Mouse (Mus musculus) kidney, embryonic 15.5 days (tissue): ENCODE results near the gene Olfr1293-ps. TPM values are rescaled to one million over a fixed set of nuclear protein-coding genes. Genes with fewer than 3 reads are reported as not detected.

Experiments used
- ATAC-seq: fragments of 200-750 bp; cut with Nextera tagmentation; replicated peaks from 2 replicates; pipeline ENCODE4 v1.8.0; 2017; ENCODE audit warnings: moderate TSS enrichment; ENCODE audit not compliant: low FRiP score
- H3K27ac ChIP-seq: fragments of 300-500 bp; sonication (generic); 2 replicates; pipeline ENCODE4 v1.5.1; 2015; ENCODE audit warnings: mild to moderate bottlenecking, inconsistent platforms
- H3K27me3 ChIP-seq: fragments of 300-500 bp; sonication (generic); 2 replicates; pipeline ENCODE4 v1.6.1; 2015; ENCODE audit warnings: inconsistent platforms
- H3K36me3 ChIP-seq: fragments of 300-500 bp; sonication (generic); 2 replicates; pipeline ENCODE4 v1.6.1; 2015; ENCODE audit warnings: inconsistent platforms
- H3K4me1 ChIP-seq: fragments of 300-500 bp; sonication (generic); 2 replicates; pipeline ENCODE4 v1.6.1; 2015; ENCODE audit warnings: inconsistent platforms
- H3K4me2 ChIP-seq: fragments of 300-500 bp; sonication (generic); 2 replicates; pipeline ENCODE4 v1.6.1; 2015; ENCODE audit warnings: moderate library complexity, mild to moderate bottlenecking, inconsistent platforms
- H3K4me3 ChIP-seq: fragments of 300-500 bp; sonication (generic); replicated peaks from 2 replicates; pipeline ENCODE4 v1.5.1; 2015; ENCODE audit warnings: mild to moderate bottlenecking, inconsistent platforms
- H3K9ac ChIP-seq: fragments of 300-500 bp; sonication (generic); 2 replicates; pipeline ENCODE4 v1.6.1; 2015; ENCODE audit warnings: mild to moderate bottlenecking, inconsistent platforms
- H3K9me3 ChIP-seq: fragments of 300-500 bp; sonication (generic); replicated peaks from 2 replicates; pipeline ENCODE4 v1.6.1; 2016; ENCODE audit warnings: inconsistent platforms
- WGBS: fragments of 180-500 bp; shearing (Covaris S2); methylation state at CpG from one replicate; pipeline ENCODE4 v1.1.7; 2015; ENCODE audit warnings: mixed read lengths; 5-methylcytosine and 5-hydroxymethylcytosine counted together
- polyA plus RNA-seq: library from polyadenylated mRNA; unstranded; fragments of >200 nt; fragmentation: Nextera tagmentation; extraction: Ambion mirVana; gene quantifications from 2 replicates; pipeline ENCODE4 v1.2.1, GENCODE M21; 2015

Gene Olfr1293-ps
- polyA plus RNA-seq = not detected in 2 replicates

DNA sequence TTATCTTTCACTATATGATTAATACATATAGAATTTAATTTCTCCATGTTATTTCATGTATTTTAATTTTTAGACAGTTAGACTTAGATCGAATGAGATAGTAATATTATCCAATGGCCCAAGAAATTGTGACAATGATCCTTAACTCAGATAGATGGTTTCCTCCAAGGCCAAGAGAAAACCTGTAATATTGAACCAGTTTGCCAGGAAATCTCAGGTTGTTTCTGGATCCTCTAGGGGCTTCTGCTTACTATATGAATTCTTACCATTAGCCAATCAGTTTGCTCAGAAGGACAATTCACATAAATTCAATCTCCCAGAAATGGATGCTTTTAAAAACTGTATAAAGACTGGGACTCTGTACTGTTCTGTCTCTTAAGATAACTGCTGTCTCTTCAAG, at the start of gene Olfr1293-ps:
Gene Olfr1293-ps, plus strand, starts transcription at position 301 of the 400 bp plus-strand sequence.
- 86% methylated on average over 1 of the region's 1 CpGs for WGBS
- H3K36me3 ChIP-seq = no peaks in the 10 kb centered on the region
- H3K9ac ChIP-seq = no peak within 1 kb of the TSS
- H3K27me3 ChIP-seq = no peaks in the 10 kb centered on the region
- H3K4me1 ChIP-seq = no peaks in the 10 kb centered on the region
- ATAC-seq = no peak
- H3K9me3 ChIP-seq = no peaks in the 10 kb centered on the region
- no peak within 1 kb of the TSS for H3K27ac ChIP-seq
- H3K4me2 ChIP-seq = no peak within 1 kb of the TSS
- no peak within 1 kb of the TSS for H3K4me3 ChIP-seq

DNA sequence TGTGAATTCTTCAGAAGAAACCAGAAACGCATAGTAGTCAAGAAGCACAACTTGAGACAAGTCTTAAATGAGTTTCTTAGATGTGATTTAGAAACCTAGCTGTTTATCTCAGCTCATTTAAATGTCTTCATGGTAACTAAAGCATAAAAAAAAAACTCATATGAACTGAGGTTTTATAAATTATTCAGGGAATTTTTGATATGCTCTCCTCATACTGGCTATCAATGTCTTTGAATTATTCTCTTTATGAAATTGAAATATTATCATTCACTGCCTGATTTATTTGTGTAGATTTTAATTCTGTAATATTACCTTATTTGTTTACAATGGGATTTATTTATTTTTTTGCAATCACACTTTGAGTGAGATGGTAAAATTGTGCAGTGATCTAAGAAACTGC, 44.5 kb upstream of the Olfr1293-ps start, which contains the start of gene Olfr1289:
Gene Olfr1289, plus strand, starts transcription at position 301 of the 400 bp plus-strand sequence.
- H3K9me3 ChIP-seq = no peaks in the 10 kb centered on the region
- no peaks in the 10 kb centered on the region for H3K36me3 ChIP-seq
- no peak for ATAC-seq
- H3K27me3 ChIP-seq = no peaks in the 10 kb centered on the region
- H3K27ac ChIP-seq = no peak within 1 kb of the TSS
- no peak within 1 kb of the TSS for H3K4me3 ChIP-seq
- H3K4me1 ChIP-seq = no peaks in the 10 kb centered on the region
- H3K9ac ChIP-seq = no peak within 1 kb of the TSS
- H3K4me2 ChIP-seq = no peak within 1 kb of the TSS
- WGBS = 58% methylated on average over 1 of the region's 1 CpGs

DNA sequence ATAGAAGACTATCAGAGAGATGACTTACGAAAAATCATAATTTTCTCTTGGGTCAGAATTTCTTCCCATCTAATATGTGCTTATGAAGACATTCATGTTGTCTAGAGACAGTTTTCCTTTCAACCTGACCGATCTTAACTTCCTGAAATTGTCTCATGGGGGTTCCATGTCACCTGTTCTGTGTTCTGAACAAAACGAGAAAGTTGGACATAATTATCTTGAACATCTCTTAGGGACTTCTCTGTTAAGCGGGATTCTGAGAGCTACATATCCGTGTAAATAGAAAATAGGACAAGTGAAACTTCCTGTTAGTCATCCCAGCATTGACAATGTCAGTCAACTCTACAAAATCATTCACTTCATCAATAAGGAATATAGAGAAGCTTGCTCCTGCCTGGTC, 31.3 kb upstream of the Olfr1293-ps start, which contains the start of gene Olfr1290:
Gene Olfr1290, minus strand, starts transcription at position 101 of the 400 bp plus-strand sequence.
- no peaks in the 10 kb centered on the region for H3K9me3 ChIP-seq
- no peak within 1 kb of the TSS for H3K9ac ChIP-seq
- H3K4me1 ChIP-seq = no peaks in the 10 kb centered on the region
- no peaks in the 10 kb centered on the region for H3K36me3 ChIP-seq
- H3K27me3 ChIP-seq = no peaks in the 10 kb centered on the region
- no peak within 1 kb of the TSS for H3K27ac ChIP-seq
- no peak within 1 kb of the TSS for H3K4me2 ChIP-seq
- H3K4me3 ChIP-seq = no peak within 1 kb of the TSS
- WGBS = 75% methylated on average over 5 of the region's 5 CpGs
- no peak for ATAC-seq

DNA sequence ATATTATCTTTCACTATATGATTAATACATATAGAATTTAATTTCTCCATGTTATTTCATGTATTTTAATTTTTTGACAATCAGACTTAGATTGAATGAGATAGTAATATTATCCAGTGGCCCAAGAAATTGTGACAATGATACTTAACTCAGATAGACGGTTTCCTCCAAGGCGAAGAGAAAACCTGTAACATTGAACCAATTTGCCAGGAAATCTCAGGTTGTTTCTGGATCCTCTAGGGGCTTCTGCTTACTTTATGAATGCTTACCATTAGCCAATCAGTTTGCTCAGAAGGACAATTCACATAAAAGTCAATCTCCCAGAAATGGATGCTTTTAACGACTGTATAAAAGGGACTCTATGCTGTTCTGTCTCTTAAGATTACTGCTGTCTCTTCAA, 28.1 kb upstream of the Olfr1293-ps start, which contains the start of gene Olfr1291-ps1:
Gene Olfr1291-ps1, plus strand, starts transcription at position 301 of the 400 bp plus-strand sequence.
- 84% methylated on average over 3 of the region's 3 CpGs for WGBS
- no peak for ATAC-seq
- Histone ChIP-seq H3K27ac (no peak within 1 kb of the TSS), H3K27me3 (no peaks in the 10 kb centered on the region), H3K9me3 (no peaks in the 10 kb centered on the region), H3K4me1 (no peaks in the 10 kb centered on the region), H3K9ac (no peak within 1 kb of the TSS), H3K4me3 (no peak within 1 kb of the TSS), H3K36me3 (no peaks in the 10 kb centered on the region), H3K4me2 (no peak within 1 kb of the TSS)

DNA sequence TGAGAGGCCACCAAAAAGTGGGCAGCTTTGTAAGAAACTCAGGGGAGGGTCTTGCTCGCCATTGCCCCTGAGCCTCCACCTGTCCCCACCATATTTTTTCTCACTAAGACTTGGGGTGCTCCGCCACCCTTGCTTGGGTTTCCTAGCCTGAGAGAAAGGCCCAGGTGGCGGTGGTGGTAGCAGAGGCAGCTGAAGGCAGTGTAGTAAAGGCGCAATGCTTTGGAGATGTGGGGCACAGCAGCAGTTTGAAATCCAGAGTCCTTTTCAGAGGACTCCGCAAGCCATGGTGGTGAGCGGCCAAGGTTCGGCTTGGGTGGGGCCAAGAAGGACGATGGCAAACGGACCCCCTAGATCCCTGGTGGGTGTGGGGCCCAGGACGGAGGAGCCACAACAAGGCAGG, 7.6 kb upstream of the Olfr1293-ps start:
- no peaks in the 10 kb centered on the region for H3K27me3 ChIP-seq
- H3K9me3 ChIP-seq = peaks cover 5% of the 10 kb centered on the region
- no peak overlapping the region for H3K9ac ChIP-seq
- no peaks in the 10 kb centered on the region for H3K36me3 ChIP-seq
- H3K4me1 ChIP-seq = no peaks in the 10 kb centered on the region
- no peak overlapping the region for H3K27ac ChIP-seq
- 89% methylated on average over 10 of the region's 10 CpGs for WGBS
- ATAC-seq = no peak
- no peak overlapping the region for H3K4me2 ChIP-seq
- no peak overlapping the region for H3K4me3 ChIP-seq

DNA sequence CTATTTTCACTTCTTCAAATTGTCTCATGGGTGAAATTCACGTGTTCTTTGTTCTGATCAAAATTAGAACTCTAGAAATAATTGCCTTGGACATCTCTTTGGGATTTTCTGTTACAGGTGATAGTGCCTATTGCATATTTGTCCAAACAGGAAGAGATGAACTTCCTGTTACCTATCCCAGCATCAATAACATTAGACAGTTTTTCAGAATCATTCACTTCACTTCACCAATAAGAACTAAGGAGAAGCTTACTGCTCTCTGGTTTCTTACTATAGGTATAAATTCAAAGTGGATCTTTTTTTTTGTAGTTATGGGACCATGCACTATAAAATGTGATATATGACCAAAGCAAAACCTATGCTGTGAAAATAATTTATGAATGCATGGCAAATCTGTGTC, 15.2 kb downstream of the Olfr1293-ps start, which contains the start of gene Olfr1294:
Gene Olfr1294, minus strand, starts transcription at position 101 of the 400 bp plus-strand sequence.
- H3K9ac ChIP-seq = no peak within 1 kb of the TSS
- WGBS = 51% methylated on average over 1 of the region's 1 CpGs
- H3K4me3 ChIP-seq = no peak within 1 kb of the TSS
- no peak for ATAC-seq
- H3K27me3 ChIP-seq = no peaks in the 10 kb centered on the region
- H3K4me1 ChIP-seq = no peaks in the 10 kb centered on the region
- no peak within 1 kb of the TSS for H3K27ac ChIP-seq
- no peaks in the 10 kb centered on the region for H3K9me3 ChIP-seq
- H3K4me2 ChIP-seq = no peak within 1 kb of the TSS
- H3K36me3 ChIP-seq = no peaks in the 10 kb centered on the region

DNA sequence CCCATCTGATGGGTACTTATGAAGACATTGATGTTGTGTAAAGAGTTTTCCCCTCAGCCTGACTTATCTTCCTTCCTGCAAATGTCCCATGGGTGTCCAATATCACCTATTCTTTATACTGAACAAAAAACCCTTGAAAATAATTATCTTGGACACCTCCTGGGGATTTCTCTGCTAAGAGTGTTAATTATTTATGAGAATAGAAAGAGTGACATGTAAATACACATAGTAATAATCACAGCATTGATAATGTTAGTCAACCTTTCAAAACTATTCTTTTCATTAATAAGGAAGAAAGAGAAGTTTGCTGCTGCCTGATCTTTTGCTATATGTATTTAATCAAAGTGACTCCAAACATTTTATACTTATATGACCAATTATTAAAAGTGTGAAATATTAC, 44.6 kb downstream of the Olfr1293-ps start, which contains the start of gene Olfr1295:
Gene Olfr1295, minus strand, starts transcription at position 101 of the 400 bp plus-strand sequence.
- Histone ChIP-seq H3K9me3 (no peaks in the 10 kb centered on the region), H3K4me2 (no peak within 1 kb of the TSS), H3K27me3 (no peaks in the 10 kb centered on the region), H3K27ac (no peak within 1 kb of the TSS), H3K36me3 (no peaks in the 10 kb centered on the region), H3K9ac (no peak within 1 kb of the TSS), H3K4me3 (no peak within 1 kb of the TSS), H3K4me1 (no peaks in the 10 kb centered on the region)
- ATAC-seq = no peak

Other genes with a start within 250 kb of the Olfr1293-ps start
- gene Olfr1278, start 235.1 kb upstream of the Olfr1293-ps start, polyA plus RNA-seq = not detected in 2 replicates
- gene Olfr1279, start 224.6 kb upstream of the Olfr1293-ps start, polyA plus RNA-seq = not detected in 2 replicates
- not detected in 2 replicates for gene Olfr1280, start 211.2 kb upstream of the Olfr1293-ps start, polyA plus RNA-seq
- gene Olfr1281, start 198.7 kb upstream of the Olfr1293-ps start, polyA plus RNA-seq = not detected in 2 replicates
- not detected in 2 replicates for gene Olfr1282, start 189.1 kb upstream of the Olfr1293-ps start, polyA plus RNA-seq
- gene Olfr1283, start 158.4 kb upstream of the Olfr1293-ps start, polyA plus RNA-seq = not detected in 2 replicates
- not detected in 2 replicates for gene Olfr1284, start 149.7 kb upstream of the Olfr1293-ps start, polyA plus RNA-seq
- gene Olfr1286, start 102.1 kb upstream of the Olfr1293-ps start, polyA plus RNA-seq = not detected in 2 replicates
- not detected in 2 replicates for gene Olfr1287, start 76.1 kb upstream of the Olfr1293-ps start, polyA plus RNA-seq
- not detected in 2 replicates for gene Olfr1288, start 51.1 kb upstream of the Olfr1293-ps start, polyA plus RNA-seq
- gene Olfr1289, start 44.4 kb upstream of the Olfr1293-ps start, polyA plus RNA-seq = not detected in 2 replicates
- not detected in 2 replicates for gene Olfr1290, start 31.4 kb upstream of the Olfr1293-ps start, polyA plus RNA-seq
- not detected in 2 replicates for gene Olfr1291-ps1, start 28.0 kb upstream of the Olfr1293-ps start, polyA plus RNA-seq
- not detected in 2 replicates for gene Olfr1294, start 15.1 kb downstream of the Olfr1293-ps start, polyA plus RNA-seq
- gene Olfr1295, start 44.5 kb downstream of the Olfr1293-ps start, polyA plus RNA-seq = not detected in 2 replicates
- gene Olfr1297, start 101.3 kb downstream of the Olfr1293-ps start, polyA plus RNA-seq = not detected in 2 replicates
- not detected in 2 replicates for gene Olfr1298, start 124.0 kb downstream of the Olfr1293-ps start, polyA plus RNA-seq
- gene Olfr1299, start 136.2 kb downstream of the Olfr1293-ps start, polyA plus RNA-seq = not detected in 2 replicates
- not detected in 2 replicates for gene Olfr1301, start 225.8 kb downstream of the Olfr1293-ps start, polyA plus RNA-seq